Mouse (Mus musculus) liver, postnatal 0 days (tissue): ENCODE results near the gene Dmtf1. TPM values are rescaled to one million over a fixed set of nuclear protein-coding genes. Genes with fewer than 3 reads are reported as not detected.
A peak's percentile ranks its signal among the peaks of the same experiment; 100 is the strongest.

Experiments
- ATAC-seq: fragments of 200-750 bp; cut with Nextera tagmentation; 2 replicates; pipeline ENCODE4 v1.8.0; 2017; ENCODE audit warnings: mild to moderate bottlenecking, moderate library complexity
- DNase-seq: peaks from one replicate; pipeline ENCODE4 v3.0.0-alpha.2; 2016
- H3K27ac ChIP-seq: fragments of 300-500 bp; sonication (generic); 2 replicates; pipeline ENCODE4 v1.5.1; 2014; ENCODE audit warnings: antibody characterized with exemption, moderate library complexity, mild to moderate bottlenecking, low read depth
- H3K27me3 ChIP-seq: fragments of 300-500 bp; sonication (generic); 2 replicates; pipeline ENCODE4 v1.6.1; 2014; ENCODE audit warnings: low read length, control low read depth, mixed read lengths; ENCODE audit not compliant: insufficient read depth
- H3K36me3 ChIP-seq: fragments of 300-500 bp; sonication (generic); replicated peaks from 2 replicates; pipeline ENCODE4 v1.6.1; 2014; ENCODE audit warnings: mild to moderate bottlenecking, control low read depth, low read length, moderate library complexity, mixed read lengths; ENCODE audit not compliant: insufficient read depth
- H3K4me1 ChIP-seq: fragments of 300-500 bp; sonication (generic); 2 replicates; pipeline ENCODE4 v1.6.1; 2014; ENCODE audit warnings: antibody characterized with exemption, mild to moderate bottlenecking, control low read depth; ENCODE audit not compliant: insufficient read depth
- H3K4me2 ChIP-seq: fragments of 300-500 bp; sonication (generic); 2 replicates; pipeline ENCODE4 v1.6.1; 2014; ENCODE audit warnings: low read depth, mild to moderate bottlenecking, low read length, moderate library complexity, mixed read lengths
- H3K4me3 ChIP-seq: fragments of 300-500 bp; sonication (generic); 2 replicates; pipeline ENCODE4 v1.5.1; 2014; ENCODE audit warnings: low read depth, low read length
- H3K9ac ChIP-seq: fragments of 300-500 bp; sonication (generic); replicated peaks from 2 replicates; pipeline ENCODE4 v1.6.1; 2014; ENCODE audit warnings: mild to moderate bottlenecking, moderate library complexity
- H3K9me3 ChIP-seq: fragments of 300-500 bp; sonication (generic); 2 replicates; pipeline ENCODE4 v1.6.1; 2016; ENCODE audit warnings: mild to moderate bottlenecking, control low read depth, low read length, mixed read lengths
- CTCF ChIP-seq: sonication (generic); IDR thresholded peaks from 2 replicates; pipeline ENCODE4 v1.5.1; 2016; ENCODE audit warnings: antibody characterized with exemption, low read depth
- EP300 ChIP-seq: IDR thresholded peaks from 2 replicates; pipeline ENCODE4 v1.6.1; 2016; ENCODE audit warnings: antibody characterized with exemption, low read depth, mild to moderate bottlenecking
- WGBS: fragments of 180-500 bp; shearing (Covaris S2); extraction: QIAGEN DNeasy Blood & Tissue Kit; methylation state at CpG from one replicate; pipeline ENCODE4 v1.1.7; 2014; ENCODE audit not compliant: insufficient replicate concordance; 5-methylcytosine and 5-hydroxymethylcytosine counted together
- polyA plus RNA-seq: library from polyadenylated mRNA; unstranded; fragments of >200 nt; fragmentation: Nextera tagmentation; extraction: Ambion mirVana; gene quantifications from 2 replicates; pipeline ENCODE4 v1.2.1, GENCODE M21; 2015

Dmtf1 gene
- polyA plus RNA-seq, 1 experiment from 2014 or later, result 7.6 TPM

DNA sequence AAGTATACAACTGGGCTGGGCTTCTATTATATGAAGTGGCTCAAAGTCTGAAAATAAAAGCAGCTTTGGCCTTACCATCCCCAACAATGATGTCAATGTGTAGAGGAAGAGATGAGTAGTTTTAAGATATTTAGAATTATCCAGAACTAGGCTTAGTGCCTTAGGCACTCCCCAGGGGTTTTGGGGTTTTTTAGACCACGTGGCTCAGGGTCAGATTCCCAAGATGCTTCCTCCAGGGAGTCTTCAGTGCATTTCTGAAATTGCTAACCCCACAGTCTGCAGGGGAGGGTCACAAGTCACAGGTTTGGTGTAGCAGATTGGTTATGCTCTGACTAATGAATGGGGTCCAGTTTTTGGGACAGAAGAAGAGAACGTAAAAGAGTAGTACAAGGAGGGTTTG lies 50.3 kb downstream of the Dmtf1 start:
- TF ChIP-seq CTCF (no peak), EP300 (no peak)

GRCm38 (mm10) chr5:9109582-9109981 lies 52.0 kb downstream of the Dmtf1 start:
- DNase-seq (no peak), ATAC-seq (no peak)
- no peak overlapping the region for H3K4me3 ChIP-seq
- no peak overlapping the region for H3K9ac ChIP-seq
- H3K4me1 ChIP-seq, result peaks cover 22% of the 10 kb centered on the region
- TF ChIP-seq CTCF, result peak; percentile 42
- no peak for TF ChIP-seq EP300
- no peak overlapping the region for H3K27ac ChIP-seq
- H3K27me3 ChIP-seq, result no peaks in the 10 kb centered on the region
- no peaks in the 10 kb centered on the region for H3K36me3 ChIP-seq
- no peaks in the 10 kb centered on the region for H3K9me3 ChIP-seq
- no peak overlapping the region for H3K4me2 ChIP-seq

More for the DNA sequence above, 50.3 kb downstream of the Dmtf1 start:
- Histone ChIP-seq H3K4me2 (no peak overlapping the region), H3K27me3 (no peaks in the 10 kb centered on the region), H3K4me3 (no peak overlapping the region), H3K36me3 (0 out of 2 replicates have a peak, but pooled peaks cover 2% of the 10 kb centered on the region), H3K9ac (no peak overlapping the region), H3K27ac (no peak overlapping the region), H3K9me3 (no peaks in the 10 kb centered on the region), H3K4me1 (peaks cover 22% of the 10 kb centered on the region)
- DNase-seq (no peak), ATAC-seq (no peak)
- WGBS, result 68% methylated on average over 2 of the region's 2 CpGs

- no peaks in the 10 kb centered on the region for H3K9me3 ChIP-seq
- 54% methylated on average over 5 of the region's 5 CpGs for WGBS
Observed at GRCm38 (mm10) chr5:9108490-9108889, 53.1 kb downstream of the Dmtf1 start.

GRCm38 (mm10) chr5:9107296-9108089 lies 54.1 kb downstream of the Dmtf1 start:
- Histone ChIP-seq H3K4me2 (peak overlapping the region; percentile 18; the same call in 1 of the 2 replicates), H3K36me3 (no peaks in the 10 kb centered on the region), H3K4me3 (no peak overlapping the region), H3K27ac (peak overlapping the region; percentile 32; the same call in 1 of the 2 replicates), H3K9me3 (no peaks in the 10 kb centered on the region), H3K4me1 (peaks cover 26% of the 10 kb centered on the region), H3K27me3 (0 out of 2 replicates have a peak, but pooled peaks cover 4% of the 10 kb centered on the region), H3K9ac (no peak overlapping the region)
- 48% methylated on average over 8 of the region's 8 CpGs for WGBS
- TF ChIP-seq CTCF (no peak), EP300 (no peak)
- no peak for DNase-seq
- ATAC-seq, result peak; percentile 53

More at GRCm38 (mm10) chr5:9108490-9108889, 53.1 kb downstream of the Dmtf1 start:
- ATAC-seq (peak; percentile 55), DNase-seq (no peak)
- no peak overlapping the region for H3K4me2 ChIP-seq
- H3K27me3 ChIP-seq, result 0 out of 2 replicates have a peak, but pooled peaks cover 2% of the 10 kb centered on the region
- H3K4me3 ChIP-seq, result no peak overlapping the region
- H3K9ac ChIP-seq, result no peak overlapping the region
- TF ChIP-seq EP300 (no peak), CTCF (no peak)
- no peaks in the 10 kb centered on the region for H3K36me3 ChIP-seq
- H3K4me1 ChIP-seq, result peaks cover 22% of the 10 kb centered on the region
- H3K27ac ChIP-seq, result no peak overlapping the region

GRCm38 (mm10) chr5:9106806-9107205 lies 54.8 kb downstream of the Dmtf1 start:
- H3K4me3 ChIP-seq, result no peak overlapping the region
- DNase-seq (no peak), ATAC-seq (no peak)
- peaks cover 28% of the 10 kb centered on the region for H3K4me1 ChIP-seq
- no peak overlapping the region for H3K9ac ChIP-seq
- no peaks in the 10 kb centered on the region for H3K9me3 ChIP-seq
- 66% methylated on average over 6 of the region's 6 CpGs for WGBS
- H3K27me3 ChIP-seq, result 0 out of 2 replicates have a peak, but pooled peaks cover 7% of the 10 kb centered on the region
- no peaks in the 10 kb centered on the region for H3K36me3 ChIP-seq
- TF ChIP-seq CTCF (no peak), EP300 (no peak)
- peak overlapping the region; percentile 10; the same call in 1 of the 2 replicates for H3K4me2 ChIP-seq
- peak overlapping the region; percentile 32; the same call in 1 of the 2 replicates for H3K27ac ChIP-seq

GRCm38 (mm10) chr5:9103958-9104357 lies 57.6 kb downstream of the Dmtf1 start:
- TF ChIP-seq EP300 (no peak), CTCF (no peak)
- Histone ChIP-seq H3K27ac (0 out of 2 replicates have a peak overlapping the region, but pooled peaks have one; percentile 30), H3K4me3 (no peak overlapping the region), H3K9me3 (no peaks in the 10 kb centered on the region), H3K4me1 (peaks cover 38% of the 10 kb centered on the region), H3K4me2 (peak overlapping the region; percentile 15; the same call in 1 of the 2 replicates), H3K36me3 (no peaks in the 10 kb centered on the region), H3K27me3 (peaks cover 17% of the 10 kb centered on the region; the same call in 1 of the 2 replicates), H3K9ac (no peak overlapping the region)
- no peak for DNase-seq
- ATAC-seq, result no peak
- 47% methylated on average over 8 of the region's 8 CpGs for WGBS
